Mouse (Mus musculus) lung, adult 2 months (tissue): ENCODE measurements around the gene Wsb1. TPM values are rescaled to one million over a fixed set of nuclear protein-coding genes. Genes with fewer than 3 reads are reported as not detected.

Experiments
- DNase-seq: peaks from one replicate; pipeline ENCODE4 v3.0.0; 2022
- H3K4me1 ChIP-seq: fragments of 200-500 bp; 2 replicates; pipeline ENCODE4 v1.6.1; 2011; ENCODE audit warnings: low read length; ENCODE audit not compliant: control insufficient read depth, insufficient read depth
- H3K4me3 ChIP-seq: fragments of 200-500 bp; replicated peaks from 2 replicates; pipeline ENCODE3; 2011; ENCODE audit warnings: low read depth, mild to moderate bottlenecking, control low read depth, low read length; ENCODE audit errors: extremely low read depth
- CTCF ChIP-seq: fragments of 200-500 bp; IDR thresholded peaks from 2 replicates; pipeline ENCODE4 v1.5.1; 2011; ENCODE audit warnings: mild to moderate bottlenecking, low read length, control low read depth; ENCODE audit not compliant: insufficient read depth
- POLR2A ChIP-seq: fragments of 200-500 bp; IDR thresholded peaks from 2 replicates; pipeline ENCODE4 v1.6.1; 2011; ENCODE audit warnings: low read depth, mild to moderate bottlenecking, control low read depth, low read length, borderline replicate concordance; ENCODE audit errors: extremely low read depth
- WGBS: fragments of 180-500 bp; shearing (Covaris S2); methylation state at CpG from one replicate; pipeline ENCODE4 v1.1.7; 2018; 5-methylcytosine and 5-hydroxymethylcytosine counted together
- polyA plus RNA-seq: library from polyadenylated mRNA; depleted of rRNA; stranded (reverse); fragments of >200 nt; gene quantifications from 2 replicates; pipeline ENCODE4 v1.2.3, GENCODE M21; 2012

The Wsb1 gene
- polyA plus RNA-seq, 1 experiment, result 101 TPM

- Histone ChIP-seq H3K4me3 (no peak overlapping the region), H3K4me1 (peaks cover 5% of the 10 kb centered on the region; the same call in 1 of the 2 replicates)
- WGBS, result 64% methylated on average over 5 of the region's 5 CpGs
- TF ChIP-seq POLR2A (no peak), CTCF (no peak)
- no peak for DNase-seq
Observed at GRCm38 (mm10) chr11:79221641-79222040, 32.8 kb downstream of the Wsb1 start.

- TF ChIP-seq CTCF, result no peak
- no peak for TF ChIP-seq POLR2A
- WGBS, result 30% methylated on average over 8 of the region's 8 CpGs
- no peak overlapping the region for H3K4me3 ChIP-seq
Observed at GRCm38 (mm10) chr11:79218936-79219626, 35.4 kb downstream of the Wsb1 start.

GRCm38 (mm10) chr11:79218061-79218460 is 36.4 kb downstream of the Wsb1 start:
- 93% methylated on average over 1 of the region's 1 CpGs for WGBS
- TF ChIP-seq CTCF, result no peak
- no peak for TF ChIP-seq POLR2A
- Histone ChIP-seq H3K4me1 (peaks cover 4% of the 10 kb centered on the region), H3K4me3 (no peak overlapping the region)
- DNase-seq, result no peak

More at GRCm38 (mm10) chr11:79218936-79219626, 35.4 kb downstream of the Wsb1 start:
- DNase-seq, result no peak
- peaks cover 3% of the 10 kb centered on the region for H3K4me1 ChIP-seq

- WGBS, result 75% methylated on average over 6 of the region's 6 CpGs
- no peak for DNase-seq
- H3K4me3 ChIP-seq, result no peak overlapping the region
- peaks cover 4% of the 10 kb centered on the region for H3K4me1 ChIP-seq
- TF ChIP-seq POLR2A (no peak), CTCF (no peak)
Observed at GRCm38 (mm10) chr11:79217133-79217532, 37.3 kb downstream of the Wsb1 start.

- H3K4me3 ChIP-seq, result no peak overlapping the region
- TF ChIP-seq CTCF, result no peak
- no peak for TF ChIP-seq POLR2A
- 52% methylated on average over 2 of the region's 2 CpGs for WGBS
- no peak for DNase-seq
- peaks cover 4% of the 10 kb centered on the region for H3K4me1 ChIP-seq
Observed at GRCm38 (mm10) chr11:79215539-79215938, 38.9 kb downstream of the Wsb1 start.

GRCm38 (mm10) chr11:79214015-79214418 is 40.5 kb downstream of the Wsb1 start:
- 6% methylated on average over 14 of the region's 14 CpGs for WGBS
- H3K4me3 ChIP-seq, result no peak overlapping the region
- DNase-seq, result peak; percentile 95
- peaks cover 4% of the 10 kb centered on the region for H3K4me1 ChIP-seq
- peak; percentile 73 for TF ChIP-seq CTCF
- peak; percentile 32; the same call in 1 of the 2 replicates for TF ChIP-seq POLR2A

- 78% methylated on average over 5 of the region's 5 CpGs for WGBS
- Histone ChIP-seq H3K4me1 (peaks cover 4% of the 10 kb centered on the region), H3K4me3 (no peak overlapping the region)
- TF ChIP-seq POLR2A, result no peak
- no peak for TF ChIP-seq CTCF
- DNase-seq, result no peak
Observed at GRCm38 (mm10) chr11:79209882-79210471, 44.5 kb downstream of the Wsb1 start.

- 64% methylated on average over 5 of the region's 5 CpGs for WGBS
- TF ChIP-seq POLR2A (no peak), CTCF (no peak)
- Histone ChIP-seq H3K4me1 (peaks cover under 1% of the 10 kb centered on the region; the same call in 1 of the 2 replicates), H3K4me3 (no peak overlapping the region)
- no peak for DNase-seq
Observed at GRCm38 (mm10) chr11:79209113-79209512, 45.4 kb downstream of the Wsb1 start.

- no peak for DNase-seq
- no peak overlapping the region for H3K4me3 ChIP-seq
- no peaks in the 10 kb centered on the region for H3K4me1 ChIP-seq
- 94% methylated on average over 4 of the region's 4 CpGs for WGBS
- no peak for TF ChIP-seq CTCF
Observed at GRCm38 (mm10) chr11:79208462-79208861, 46.0 kb downstream of the Wsb1 start.

- WGBS, result 84% methylated on average over 10 of the region's 10 CpGs
- no peak overlapping the region for H3K4me3 ChIP-seq
- no peak for TF ChIP-seq POLR2A
- TF ChIP-seq CTCF, result no peak
- H3K4me1 ChIP-seq, result no peaks in the 10 kb centered on the region
- DNase-seq, result no peak
Observed at GRCm38 (mm10) chr11:79207691-79208090, 46.8 kb downstream of the Wsb1 start.
